Mouse (Mus musculus): ENCODE measurements around the gene Dhx36. TPM values are rescaled to one million over a fixed set of nuclear protein-coding genes. Genes with fewer than 3 reads are reported as not detected.

The Dhx36 gene
- polyA plus RNA-seq (2015; fragmentation: Nextera tagmentation; extraction: Ambion mirVana), result 16.0 and 18.6 TPM in 2 replicates

DNA sequence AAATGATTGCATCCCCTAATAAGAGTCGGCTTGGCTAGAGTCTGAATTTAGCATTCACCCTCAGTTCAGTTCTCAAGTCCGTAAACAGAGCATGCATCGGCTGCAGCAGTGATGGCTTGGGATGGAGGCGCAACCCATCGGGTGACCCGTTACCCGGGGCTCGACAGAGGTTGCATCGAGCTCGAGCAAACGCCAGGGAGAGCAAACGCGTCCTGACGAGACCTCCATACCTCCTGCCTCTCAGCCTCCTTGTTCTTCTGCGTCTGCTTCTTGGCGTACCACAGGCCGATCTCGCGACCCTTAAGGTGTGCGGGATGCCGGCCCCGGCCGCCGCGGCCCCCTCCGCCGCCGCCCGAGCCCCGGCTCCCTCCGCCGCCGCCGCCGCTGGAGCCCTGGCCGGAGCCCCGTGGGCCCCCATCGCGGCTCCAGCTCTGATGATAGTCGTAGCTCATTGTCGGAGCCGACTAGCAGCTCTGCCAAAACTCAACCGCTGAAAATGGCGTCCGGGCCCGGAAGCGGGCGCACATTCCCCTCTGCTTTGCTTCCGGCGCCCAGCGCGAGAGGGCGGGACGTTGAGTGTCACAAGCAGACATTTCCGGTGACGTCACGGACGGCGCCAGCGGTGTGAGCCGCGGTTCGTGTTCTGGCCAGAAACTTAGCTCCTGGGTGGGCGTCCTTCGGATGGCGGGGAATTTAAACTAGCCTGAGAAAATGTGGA, at the start of gene Dhx36:
Gene Dhx36 (minus strand): TSS at position 517 of the 718 bp plus-strand sequence.
- Histone ChIP-seq H3K4me2 (ENCODE audit: low read depth, low read length) (peak within 1 kb of the TSS; percentile 77), H3K4me1 (replicated peaks; ENCODE audit: control insufficient read depth, insufficient read depth, low read length) (peaks cover 8% of the 10 kb centered on the region), H3K36me3 (ENCODE audit: control insufficient read depth, insufficient read depth, low read length) (no peaks in the 10 kb centered on the region), H3K9ac (ENCODE audit: low read length) (peak within 1 kb of the TSS; percentile 95), H3K9me3 (ENCODE audit: control insufficient read depth, low read length) (no peaks in the 10 kb centered on the region), H3K4me3 (ENCODE audit: low read length) (peak within 1 kb of the TSS; percentile 80), H3K27me3 (ENCODE audit: control insufficient read depth, insufficient read depth, low read depth, low read length) (no peaks in the 10 kb centered on the region), H3K27ac (ENCODE audit: low read length) (peak within 1 kb of the TSS; percentile 89)
- peak; percentile 99 for ATAC-seq (ENCODE audit: low read depth)
- under 1% methylated on average over 61 of the region's 66 CpGs for WGBS

GRCm38 (mm10) chr3:62527593-62527992, 20.8 kb upstream of the Dhx36 start:
- ATAC-seq (ENCODE audit: low read depth), result no peak
- no peaks in the 10 kb centered on the region for H3K36me3 ChIP-seq (ENCODE audit: control insufficient read depth, insufficient read depth, low read length)
- no peaks in the 10 kb centered on the region for H3K4me1 ChIP-seq (replicated peaks; ENCODE audit: control insufficient read depth, insufficient read depth, low read length)
- no peaks in the 10 kb centered on the region for H3K27me3 ChIP-seq (ENCODE audit: control insufficient read depth, insufficient read depth, low read depth, low read length)
- WGBS, result 58% methylated on average over 5 of the region's 5 CpGs
- no peak overlapping the region for H3K27ac ChIP-seq (ENCODE audit: low read length)
- no peak overlapping the region for H3K9ac ChIP-seq (ENCODE audit: low read length)
- H3K9me3 ChIP-seq (ENCODE audit: control insufficient read depth, low read length), result no peaks in the 10 kb centered on the region
- no peak overlapping the region for H3K4me3 ChIP-seq (ENCODE audit: low read length)
- H3K4me2 ChIP-seq (ENCODE audit: low read depth, low read length), result no peak overlapping the region

- Histone ChIP-seq H3K4me1 (replicated peaks; ENCODE audit: control insufficient read depth, insufficient read depth, low read length) (no peaks in the 10 kb centered on the region), H3K4me3 (ENCODE audit: low read length) (no peak overlapping the region), H3K4me2 (ENCODE audit: low read depth, low read length) (no peak overlapping the region), H3K27ac (ENCODE audit: low read length) (no peak overlapping the region), H3K36me3 (ENCODE audit: control insufficient read depth, insufficient read depth, low read length) (no peaks in the 10 kb centered on the region), H3K27me3 (ENCODE audit: control insufficient read depth, insufficient read depth, low read depth, low read length) (no peaks in the 10 kb centered on the region), H3K9ac (ENCODE audit: low read length) (no peak overlapping the region), H3K9me3 (ENCODE audit: control insufficient read depth, low read length) (no peaks in the 10 kb centered on the region)
- ATAC-seq (ENCODE audit: low read depth), result no peak
- 27% methylated on average over 4 of the region's 4 CpGs for whole genome bisulfite sequencing
These were observed 20.4 kb upstream of the Dhx36 start for GRCm38 (mm10) chr3:62527160-62527559.

GRCm38 (mm10) chr3:62507206-62507647, 423 bp upstream of the Dhx36 start:
- peak overlapping the region; percentile 80 for H3K4me3 ChIP-seq (ENCODE audit: low read length)
- 36% methylated on average over 5 of the region's 5 CpGs for WGBS
- no peak overlapping the region for H3K27ac ChIP-seq (ENCODE audit: low read length)
- H3K36me3 ChIP-seq (ENCODE audit: control insufficient read depth, insufficient read depth, low read length), result no peaks in the 10 kb centered on the region
- H3K9ac ChIP-seq (ENCODE audit: low read length), result no peak overlapping the region
- no peaks in the 10 kb centered on the region for H3K9me3 ChIP-seq (ENCODE audit: control insufficient read depth, low read length)
- no peaks in the 10 kb centered on the region for H3K27me3 ChIP-seq (ENCODE audit: control insufficient read depth, insufficient read depth, low read depth, low read length)
- H3K4me2 ChIP-seq (ENCODE audit: low read depth, low read length), result peak overlapping the region; percentile 54
- peaks cover 8% of the 10 kb centered on the region for H3K4me1 ChIP-seq (replicated peaks; ENCODE audit: control insufficient read depth, insufficient read depth, low read length)
- no peak for ATAC-seq (ENCODE audit: low read depth)

- no peaks in the 10 kb centered on the region for H3K9me3 ChIP-seq (ENCODE audit: control insufficient read depth, low read length)
- H3K36me3 ChIP-seq (ENCODE audit: control insufficient read depth, insufficient read depth, low read length), result peaks cover 9% of the 10 kb centered on the region
- peak overlapping the region; percentile 80 for H3K4me3 ChIP-seq (ENCODE audit: low read length)
- peaks cover 8% of the 10 kb centered on the region for H3K4me1 ChIP-seq (replicated peaks; ENCODE audit: control insufficient read depth, insufficient read depth, low read length)
- no peak for ATAC-seq (ENCODE audit: low read depth)
- H3K27ac ChIP-seq (ENCODE audit: low read length), result no peak overlapping the region
- H3K9ac ChIP-seq (ENCODE audit: low read length), result peak overlapping the region; percentile 8; the same call in 1 of the 2 replicates
- peak overlapping the region; percentile 77 for H3K4me2 ChIP-seq (ENCODE audit: low read depth, low read length)
- WGBS, result 45% methylated on average over 5 of the region's 5 CpGs
- no peaks in the 10 kb centered on the region for H3K27me3 ChIP-seq (ENCODE audit: control insufficient read depth, insufficient read depth, low read depth, low read length)
These were observed 1.5 kb downstream of the Dhx36 start for GRCm38 (mm10) chr3:62505166-62505900.

- WGBS, result 69% methylated on average over 4 of the region's 4 CpGs
These were observed 7.5 kb downstream of the Dhx36 start for GRCm38 (mm10) chr3:62499327-62499726.

GRCm38 (mm10) chr3:62492568-62492967, 14.2 kb downstream of the Dhx36 start:
- no peak overlapping the region for H3K9ac ChIP-seq (ENCODE audit: low read length)
- no peak overlapping the region for H3K27ac ChIP-seq (ENCODE audit: low read length)
- no peak for ATAC-seq (ENCODE audit: low read depth)
- 73% methylated on average over 6 of the region's 6 CpGs for WGBS
- H3K9me3 ChIP-seq (ENCODE audit: control insufficient read depth, low read length), result no peaks in the 10 kb centered on the region
- no peaks in the 10 kb centered on the region for H3K27me3 ChIP-seq (ENCODE audit: control insufficient read depth, insufficient read depth, low read depth, low read length)
- no peaks in the 10 kb centered on the region for H3K4me1 ChIP-seq (replicated peaks; ENCODE audit: control insufficient read depth, insufficient read depth, low read length)
- H3K36me3 ChIP-seq (ENCODE audit: control insufficient read depth, insufficient read depth, low read length), result peaks cover 31% of the 10 kb centered on the region
- no peak overlapping the region for H3K4me3 ChIP-seq (ENCODE audit: low read length)
- no peak overlapping the region for H3K4me2 ChIP-seq (ENCODE audit: low read depth, low read length)

More at GRCm38 (mm10) chr3:62499327-62499726, 7.5 kb downstream of the Dhx36 start:
- H3K36me3 ChIP-seq (ENCODE audit: control insufficient read depth, insufficient read depth, low read length), result peaks cover 26% of the 10 kb centered on the region
- H3K9ac ChIP-seq (ENCODE audit: low read length), result no peak overlapping the region
- H3K27ac ChIP-seq (ENCODE audit: low read length), result no peak overlapping the region
- no peaks in the 10 kb centered on the region for H3K9me3 ChIP-seq (ENCODE audit: control insufficient read depth, low read length)
- H3K4me3 ChIP-seq (ENCODE audit: low read length), result no peak overlapping the region
- no peaks in the 10 kb centered on the region for H3K4me1 ChIP-seq (replicated peaks; ENCODE audit: control insufficient read depth, insufficient read depth, low read length)
- no peak for ATAC-seq (ENCODE audit: low read depth)
- H3K4me2 ChIP-seq (ENCODE audit: low read depth, low read length), result no peak overlapping the region
- H3K27me3 ChIP-seq (ENCODE audit: control insufficient read depth, insufficient read depth, low read depth, low read length), result no peaks in the 10 kb centered on the region

GRCm38 (mm10) chr3:62484340-62484739, 22.5 kb downstream of the Dhx36 start:
- Histone ChIP-seq H3K4me1 (replicated peaks; ENCODE audit: control insufficient read depth, insufficient read depth, low read length) (no peaks in the 10 kb centered on the region), H3K4me2 (ENCODE audit: low read depth, low read length) (no peak overlapping the region), H3K9me3 (ENCODE audit: control insufficient read depth, low read length) (no peaks in the 10 kb centered on the region), H3K27me3 (ENCODE audit: control insufficient read depth, insufficient read depth, low read depth, low read length) (no peaks in the 10 kb centered on the region), H3K27ac (ENCODE audit: low read length) (no peak overlapping the region), H3K4me3 (ENCODE audit: low read length) (no peak overlapping the region), H3K36me3 (ENCODE audit: control insufficient read depth, insufficient read depth, low read length) (peaks cover 20% of the 10 kb centered on the region), H3K9ac (ENCODE audit: low read length) (no peak overlapping the region)
- WGBS, result 93% methylated on average over 2 of the region's 2 CpGs
- no peak for ATAC-seq (ENCODE audit: low read depth)

DNA sequence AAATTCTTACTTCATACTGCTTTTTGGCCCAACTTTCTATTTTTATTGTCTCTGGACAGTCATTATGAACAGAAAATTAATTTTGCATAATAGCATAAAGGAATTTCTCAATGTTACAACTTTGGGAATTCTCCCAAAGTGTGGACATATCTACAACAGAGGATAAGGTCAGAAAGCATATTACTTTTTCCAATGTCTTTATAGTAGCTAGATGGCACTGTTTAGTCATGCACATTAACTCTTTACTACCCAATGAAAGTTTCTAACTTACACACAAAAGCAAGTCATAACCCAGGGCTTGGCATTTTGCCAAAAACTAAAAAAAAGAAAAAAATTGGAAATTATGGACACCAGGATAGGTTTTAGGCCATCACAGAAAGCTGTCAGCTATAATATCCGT, 36.6 kb downstream of the Dhx36 start:
- no peak for ATAC-seq (ENCODE audit: low read depth)
- no peaks in the 10 kb centered on the region for H3K4me1 ChIP-seq (replicated peaks; ENCODE audit: control insufficient read depth, insufficient read depth, low read length)
- no peak overlapping the region for H3K4me3 ChIP-seq (ENCODE audit: low read length)
- H3K4me2 ChIP-seq (ENCODE audit: low read depth, low read length), result no peak overlapping the region
- no peaks in the 10 kb centered on the region for H3K27me3 ChIP-seq (ENCODE audit: control insufficient read depth, insufficient read depth, low read depth, low read length)
- H3K27ac ChIP-seq (ENCODE audit: low read length), result no peak overlapping the region
- WGBS, result 79% methylated on average over 1 of the region's 1 CpGs
- H3K36me3 ChIP-seq (ENCODE audit: control insufficient read depth, insufficient read depth, low read length), result peaks cover 47% of the 10 kb centered on the region
- no peak overlapping the region for H3K9ac ChIP-seq (ENCODE audit: low read length)
- no peaks in the 10 kb centered on the region for H3K9me3 ChIP-seq (ENCODE audit: control insufficient read depth, low read length)
